Mouse (Mus musculus): ENCODE data around the gene Efemp1. TPM values are rescaled to one million over a fixed set of nuclear protein-coding genes. Genes with fewer than 3 reads are reported as not detected.

Efemp1 gene
- polyA plus RNA-seq, 1 experiment from 2014 or later, result 19.9 TPM

DNA sequence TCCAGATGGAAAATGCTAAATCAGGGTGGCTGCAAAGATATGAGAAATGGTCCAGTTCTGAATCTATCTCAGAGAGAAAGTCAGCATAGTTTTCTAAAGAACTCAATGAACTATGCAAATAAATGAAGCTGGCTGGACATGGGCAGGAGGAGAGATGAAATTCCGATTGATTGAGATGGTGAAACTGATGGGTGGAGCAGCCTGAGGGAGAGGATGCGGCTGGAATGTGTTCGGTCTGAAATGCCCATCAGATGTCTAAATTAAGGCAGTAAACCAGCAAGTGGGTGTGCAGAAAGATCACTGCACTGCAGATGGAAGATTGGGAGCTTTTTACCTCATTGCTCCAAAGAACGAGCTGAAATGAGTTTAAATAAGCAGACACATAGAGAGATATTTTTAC lies 1.4 kb upstream of the Efemp1 start:
- H3K4me2 ChIP-seq (ENCODE audit: low read depth, low read length), result no peak overlapping the region
- no peak for ATAC-seq (replicated peaks; ENCODE audit: extremely low read depth, insufficient read depth, low FRiP score)
- 55% methylated on average over 4 of the region's 4 CpGs for WGBS
- no peak overlapping the region for H3K4me3 ChIP-seq (ENCODE audit: low read length)
- H3K4me1 ChIP-seq (ENCODE audit: control insufficient read depth, insufficient read depth, low read length), result peaks cover 9% of the 10 kb centered on the region; the same call in 1 of the 2 replicates
- H3K27ac ChIP-seq (ENCODE audit: low read length), result no peak overlapping the region
- H3K27me3 ChIP-seq (ENCODE audit: control insufficient read depth, insufficient read depth, low read length), result peaks cover 13% of the 10 kb centered on the region
- no peak overlapping the region for H3K9ac ChIP-seq (ENCODE audit: low read length)
- no peaks in the 10 kb centered on the region for H3K9me3 ChIP-seq (replicated peaks; ENCODE audit: control insufficient read depth, low read length)
- H3K36me3 ChIP-seq (ENCODE audit: control insufficient read depth, insufficient read depth), result no peaks in the 10 kb centered on the region

DNA sequence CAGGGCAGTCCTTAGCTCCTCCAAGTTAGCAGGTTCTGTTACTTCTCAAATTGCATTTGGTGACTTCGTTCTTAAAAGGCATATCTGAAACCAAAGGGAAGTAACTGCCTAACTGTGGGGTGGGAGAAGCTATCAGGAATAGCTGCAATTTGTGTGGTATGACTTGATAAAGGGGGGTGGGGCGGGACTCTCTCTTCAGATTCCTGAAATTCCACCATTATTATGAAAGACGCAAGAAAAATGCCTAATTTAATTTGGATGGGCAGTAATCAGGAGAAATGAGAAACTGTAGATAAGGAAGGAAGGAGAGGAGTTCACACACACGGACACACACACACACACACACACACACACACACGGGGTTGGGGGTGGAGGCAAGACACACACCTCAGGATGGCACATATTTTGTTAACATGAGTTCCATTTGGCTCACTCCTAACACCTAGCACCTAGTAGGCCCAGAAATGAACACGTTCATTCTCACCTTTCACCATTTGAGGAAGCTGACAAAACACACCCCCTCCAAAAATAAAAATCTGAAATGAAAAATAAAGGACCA lies 564 bp upstream of the Efemp1 start:
- no peak overlapping the region for H3K9ac ChIP-seq (ENCODE audit: low read length)
- no peaks in the 10 kb centered on the region for H3K36me3 ChIP-seq (ENCODE audit: control insufficient read depth, insufficient read depth)
- no peak overlapping the region for H3K27ac ChIP-seq (ENCODE audit: low read length)
- peak overlapping the region; percentile 95 for H3K4me2 ChIP-seq (ENCODE audit: low read depth, low read length)
- peaks cover 9% of the 10 kb centered on the region; the same call in 1 of the 2 replicates for H3K4me1 ChIP-seq (ENCODE audit: control insufficient read depth, insufficient read depth, low read length)
- H3K27me3 ChIP-seq (ENCODE audit: control insufficient read depth, insufficient read depth, low read length), result peaks cover 13% of the 10 kb centered on the region
- 18% methylated on average over 6 of the region's 6 CpGs for WGBS
- ATAC-seq (replicated peaks; ENCODE audit: extremely low read depth, insufficient read depth, low FRiP score), result no peak
- peak overlapping the region; percentile 63 for H3K4me3 ChIP-seq (ENCODE audit: low read length)
- H3K9me3 ChIP-seq (replicated peaks; ENCODE audit: control insufficient read depth, low read length), result no peaks in the 10 kb centered on the region

GRCm38 (mm10) chr11:28859125-28859524 lies 6.1 kb downstream of the Efemp1 start:
- ATAC-seq (replicated peaks; ENCODE audit: extremely low read depth, insufficient read depth, low FRiP score), result no peak
- H3K4me3 ChIP-seq (ENCODE audit: low read length), result no peak overlapping the region
- no peak overlapping the region for H3K4me2 ChIP-seq (ENCODE audit: low read depth, low read length)
- H3K9me3 ChIP-seq (replicated peaks; ENCODE audit: control insufficient read depth, low read length), result no peaks in the 10 kb centered on the region
- peaks cover under 1% of the 10 kb centered on the region; the same call in 1 of the 2 replicates for H3K27me3 ChIP-seq (ENCODE audit: control insufficient read depth, insufficient read depth, low read length)
- no peaks in the 10 kb centered on the region for H3K36me3 ChIP-seq (ENCODE audit: control insufficient read depth, insufficient read depth)
- H3K4me1 ChIP-seq (ENCODE audit: control insufficient read depth, insufficient read depth, low read length), result no peaks in the 10 kb centered on the region
- no peak overlapping the region for H3K27ac ChIP-seq (ENCODE audit: low read length)
- H3K9ac ChIP-seq (ENCODE audit: low read length), result no peak overlapping the region

- H3K9me3 ChIP-seq (replicated peaks; ENCODE audit: control insufficient read depth, low read length), result no peaks in the 10 kb centered on the region
- H3K27ac ChIP-seq (ENCODE audit: low read length), result no peak overlapping the region
- H3K4me1 ChIP-seq (ENCODE audit: control insufficient read depth, insufficient read depth, low read length), result no peaks in the 10 kb centered on the region
- no peaks in the 10 kb centered on the region for H3K27me3 ChIP-seq (ENCODE audit: control insufficient read depth, insufficient read depth, low read length)
- 71% methylated on average over 2 of the region's 2 CpGs for whole genome bisulfite sequencing
- H3K9ac ChIP-seq (ENCODE audit: low read length), result no peak overlapping the region
- H3K4me3 ChIP-seq (ENCODE audit: low read length), result no peak overlapping the region
- no peak overlapping the region for H3K4me2 ChIP-seq (ENCODE audit: low read depth, low read length)
- ATAC-seq (replicated peaks; ENCODE audit: extremely low read depth, insufficient read depth, low FRiP score), result no peak
- H3K36me3 ChIP-seq (ENCODE audit: control insufficient read depth, insufficient read depth), result no peaks in the 10 kb centered on the region
Measured at GRCm38 (mm10) chr11:28869129-28869528, 16.1 kb downstream of the Efemp1 start.

- 65% methylated on average over 2 of the region's 2 CpGs for WGBS
- Histone ChIP-seq H3K36me3 (ENCODE audit: control insufficient read depth, insufficient read depth) (no peaks in the 10 kb centered on the region), H3K27ac (ENCODE audit: low read length) (no peak overlapping the region), H3K4me2 (ENCODE audit: low read depth, low read length) (no peak overlapping the region), H3K27me3 (ENCODE audit: control insufficient read depth, insufficient read depth, low read length) (no peaks in the 10 kb centered on the region), H3K4me1 (ENCODE audit: control insufficient read depth, insufficient read depth, low read length) (no peaks in the 10 kb centered on the region), H3K9ac (ENCODE audit: low read length) (no peak overlapping the region), H3K9me3 (replicated peaks; ENCODE audit: control insufficient read depth, low read length) (no peaks in the 10 kb centered on the region), H3K4me3 (ENCODE audit: low read length) (no peak overlapping the region)
- ATAC-seq (replicated peaks; ENCODE audit: extremely low read depth, insufficient read depth, low FRiP score), result no peak
Measured at GRCm38 (mm10) chr11:28881381-28881976, 28.5 kb downstream of the Efemp1 start.

DNA sequence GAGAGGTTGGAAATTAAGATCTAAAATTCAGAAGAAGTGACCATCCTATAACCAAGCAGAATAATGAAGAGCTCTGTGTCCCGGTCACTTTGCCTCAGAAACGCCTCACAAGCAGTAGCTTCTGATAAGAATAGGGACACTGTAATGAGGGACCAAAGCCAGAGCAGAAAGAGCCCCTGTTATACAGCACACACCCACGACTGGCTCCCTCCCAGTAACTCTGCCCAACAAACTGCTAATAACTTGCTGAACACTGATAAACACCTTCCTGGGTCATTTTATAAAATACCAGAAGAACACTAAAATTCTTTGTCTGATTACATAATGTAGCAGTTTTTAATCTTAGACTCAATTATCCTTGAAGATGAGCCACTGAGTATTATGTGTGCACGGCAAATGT lies 30.1 kb downstream of the Efemp1 start:
- Histone ChIP-seq H3K36me3 (ENCODE audit: control insufficient read depth, insufficient read depth) (no peaks in the 10 kb centered on the region), H3K4me3 (ENCODE audit: low read length) (no peak overlapping the region), H3K9ac (ENCODE audit: low read length) (no peak overlapping the region), H3K9me3 (replicated peaks; ENCODE audit: control insufficient read depth, low read length) (no peaks in the 10 kb centered on the region), H3K27ac (ENCODE audit: low read length) (no peak overlapping the region), H3K27me3 (ENCODE audit: control insufficient read depth, insufficient read depth, low read length) (no peaks in the 10 kb centered on the region), H3K4me2 (ENCODE audit: low read depth, low read length) (no peak overlapping the region), H3K4me1 (ENCODE audit: control insufficient read depth, insufficient read depth, low read length) (no peaks in the 10 kb centered on the region)
- 32% methylated on average over 4 of the region's 4 CpGs for WGBS
- no peak for ATAC-seq (replicated peaks; ENCODE audit: extremely low read depth, insufficient read depth, low FRiP score)

DNA sequence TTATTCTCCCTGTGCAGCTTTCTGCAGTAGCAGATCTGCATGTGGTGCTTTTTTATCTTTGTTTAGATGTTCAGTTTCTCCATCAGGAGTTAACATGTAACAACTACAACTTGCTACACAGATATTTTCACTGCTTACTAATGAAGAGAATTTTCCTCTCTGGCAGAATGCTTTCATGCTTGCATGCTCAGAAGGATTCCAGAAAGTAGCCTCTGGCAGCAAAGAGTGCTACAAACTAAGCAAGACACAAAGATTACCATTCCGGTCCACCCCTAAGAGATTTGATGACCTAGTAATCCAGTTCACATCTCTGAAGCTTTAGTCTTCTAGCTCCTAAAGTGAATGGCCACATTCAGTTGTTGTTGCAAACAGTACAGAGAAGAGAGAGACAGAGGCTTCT lies 36.5 kb downstream of the Efemp1 start:
- 83% methylated on average over 1 of the region's 1 CpGs for WGBS
- Histone ChIP-seq H3K4me2 (ENCODE audit: low read depth, low read length) (no peak overlapping the region), H3K36me3 (ENCODE audit: control insufficient read depth, insufficient read depth) (no peaks in the 10 kb centered on the region), H3K27ac (ENCODE audit: low read length) (no peak overlapping the region), H3K9me3 (replicated peaks; ENCODE audit: control insufficient read depth, low read length) (no peaks in the 10 kb centered on the region), H3K4me1 (ENCODE audit: control insufficient read depth, insufficient read depth, low read length) (no peaks in the 10 kb centered on the region), H3K4me3 (ENCODE audit: low read length) (no peak overlapping the region), H3K27me3 (ENCODE audit: control insufficient read depth, insufficient read depth, low read length) (no peaks in the 10 kb centered on the region), H3K9ac (ENCODE audit: low read length) (no peak overlapping the region)
- ATAC-seq (replicated peaks; ENCODE audit: extremely low read depth, insufficient read depth, low FRiP score), result no peak

DNA sequence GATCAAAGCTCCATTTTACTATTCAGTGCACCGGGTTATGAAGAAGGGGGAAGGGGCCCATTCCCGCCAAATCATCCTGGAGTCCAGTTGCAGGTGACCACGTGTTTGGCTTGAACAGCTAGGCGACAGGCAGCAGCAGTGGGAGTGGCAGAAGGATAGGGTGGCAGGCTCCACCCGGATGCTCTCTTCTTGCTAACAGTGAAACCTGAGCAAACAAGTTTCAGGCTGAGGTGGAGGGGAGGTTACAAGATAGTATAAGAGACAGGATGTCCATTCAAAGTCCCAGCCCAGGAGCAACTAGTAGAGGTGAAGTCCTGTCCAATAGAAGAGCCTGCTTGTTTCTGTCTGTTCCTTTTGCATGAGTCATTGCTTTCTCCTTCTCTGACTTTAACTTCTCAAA lies 38.5 kb downstream of the Efemp1 start:
- H3K9me3 ChIP-seq (replicated peaks; ENCODE audit: control insufficient read depth, low read length), result no peaks in the 10 kb centered on the region
- no peaks in the 10 kb centered on the region for H3K27me3 ChIP-seq (ENCODE audit: control insufficient read depth, insufficient read depth, low read length)
- no peak overlapping the region for H3K4me3 ChIP-seq (ENCODE audit: low read length)
- H3K9ac ChIP-seq (ENCODE audit: low read length), result no peak overlapping the region
- H3K4me1 ChIP-seq (ENCODE audit: control insufficient read depth, insufficient read depth, low read length), result no peaks in the 10 kb centered on the region
- H3K36me3 ChIP-seq (ENCODE audit: control insufficient read depth, insufficient read depth), result no peaks in the 10 kb centered on the region
- 58% methylated on average over 5 of the region's 5 CpGs for WGBS
- no peak for ATAC-seq (replicated peaks; ENCODE audit: extremely low read depth, insufficient read depth, low FRiP score)
- H3K27ac ChIP-seq (ENCODE audit: low read length), result no peak overlapping the region
- no peak overlapping the region for H3K4me2 ChIP-seq (ENCODE audit: low read depth, low read length)

GRCm38 (mm10) chr11:28899420-28899819 lies 46.4 kb downstream of the Efemp1 start:
- H3K4me2 ChIP-seq (ENCODE audit: low read depth, low read length), result no peak overlapping the region
- no peaks in the 10 kb centered on the region for H3K4me1 ChIP-seq (ENCODE audit: control insufficient read depth, insufficient read depth, low read length)
- no peaks in the 10 kb centered on the region for H3K9me3 ChIP-seq (replicated peaks; ENCODE audit: control insufficient read depth, low read length)
- WGBS, result 39% methylated on average over 1 of the region's 1 CpGs
- ATAC-seq (replicated peaks; ENCODE audit: extremely low read depth, insufficient read depth, low FRiP score), result no peak
- H3K36me3 ChIP-seq (ENCODE audit: control insufficient read depth, insufficient read depth), result no peaks in the 10 kb centered on the region
- H3K4me3 ChIP-seq (ENCODE audit: low read length), result no peak overlapping the region
- no peak overlapping the region for H3K9ac ChIP-seq (ENCODE audit: low read length)
- no peak overlapping the region for H3K27ac ChIP-seq (ENCODE audit: low read length)
- H3K27me3 ChIP-seq (ENCODE audit: control insufficient read depth, insufficient read depth, low read length), result no peaks in the 10 kb centered on the region
